Mouse (Mus musculus) ES-E14 (cell line): ENCODE measurements around the gene Aim2.
"Not testable (repeated sequence)": the region's sequence is repeated elsewhere in the genome, so short reads cannot be mapped to it uniquely, and the experiment has no call there.

Experiments
- CHD2 ChIP-seq: IDR thresholded peaks from 2 replicates; pipeline ENCODE4 v1.6.1; 2014; ENCODE audit warnings: mild to moderate bottlenecking, low read depth, low read length, inconsistent platforms
- HCFC1 ChIP-seq: IDR thresholded peaks from 2 replicates; pipeline ENCODE4 v1.6.1; 2012; ENCODE audit warnings: low read length, inconsistent platforms, borderline replicate concordance; ENCODE audit not compliant: insufficient read depth
- MAFK ChIP-seq: IDR thresholded peaks from 2 replicates; pipeline ENCODE4 v1.6.1; 2014; ENCODE audit warnings: mild to moderate bottlenecking, low read depth, low read length, inconsistent platforms; ENCODE audit not compliant: insufficient read depth
- ZC3H11A ChIP-seq: IDR thresholded peaks from 2 replicates; pipeline ENCODE4 v1.6.1; 2012; ENCODE audit warnings: low read depth, mild to moderate bottlenecking, inconsistent platforms, low read length, borderline replicate concordance
- ZNF384 ChIP-seq: IDR thresholded peaks from 2 replicates; pipeline ENCODE4 v1.6.1; 2012; ENCODE audit warnings: low read depth, low read length, inconsistent platforms

DNA sequence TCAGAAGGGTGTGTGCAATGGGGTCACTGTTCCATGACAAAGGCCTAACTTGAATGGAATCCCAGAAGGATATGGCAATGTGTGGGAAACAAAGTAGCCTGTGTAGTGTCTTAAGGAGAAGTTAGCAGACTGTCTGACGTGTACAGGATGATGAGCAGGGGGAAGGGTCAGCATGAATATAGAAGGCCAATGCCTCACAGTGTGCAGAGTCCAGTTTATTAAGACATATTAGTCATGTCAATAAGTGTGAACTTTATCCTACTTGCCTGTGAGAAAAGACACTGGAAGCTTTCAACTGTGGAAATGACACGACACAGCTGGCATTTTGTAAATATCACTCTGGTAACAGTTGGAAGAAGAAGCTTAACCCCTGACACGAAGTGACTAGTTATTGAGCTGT is 47.9 kb upstream of the Aim2 start:
- TF ChIP-seq CHD2, ZC3H11A, HCFC1, MAFK, ZNF384: not testable (repeated sequence)
